Mouse (Mus musculus) MEL (cell line): Measurements from ENCODE around the gene Zfp362.

Experiments
- CTCF ChIP-seq, 3 experiments: IDR thresholded peaks in 2 of 3; conservative IDR thresholded peaks in 1 of 3; 2 replicates each; pipeline ENCODE4 v1.5.1; 2011 to 2012; ENCODE audit warnings: low read length in 3 of 3, low read depth in 2 of 3, mild to moderate bottlenecking in 2 of 3, improper control_type of control experiment in 1 of 3, inconsistent platforms in 1 of 3, mixed read lengths in 1 of 3, moderate library complexity in 1 of 3; ENCODE audit not compliant: control insufficient read depth in 1 of 3, insufficient read depth in 1 of 3, poor library complexity in 1 of 3, severe bottlenecking in 1 of 3
- GABPA ChIP-seq: IDR thresholded peaks from 2 replicates; pipeline ENCODE4 v1.6.1; 2012; ENCODE audit warnings: low read depth, mild to moderate bottlenecking, inconsistent platforms, low read length, improper control_type of control experiment, moderate library complexity
- POLR2A ChIP-seq, 2 experiments: IDR thresholded peaks; 2 replicates each; pipeline ENCODE4 v1.6.1; 2011 to 2012; ENCODE audit warnings: low read length in 2 of 2, mild to moderate bottlenecking in 2 of 2, control low read depth in 1 of 2, improper control_type of control experiment in 1 of 2, low read depth in 1 of 2, moderate library complexity in 1 of 2; ENCODE audit not compliant: control insufficient read depth in 1 of 2, insufficient read depth in 1 of 2, poor library complexity in 1 of 2
- TAL1 ChIP-seq: IDR thresholded peaks from 2 replicates; pipeline ENCODE4 v1.6.1; 2012; ENCODE audit warnings: mild to moderate bottlenecking, inconsistent platforms, low read length, moderate library complexity, mixed read lengths

DNA sequence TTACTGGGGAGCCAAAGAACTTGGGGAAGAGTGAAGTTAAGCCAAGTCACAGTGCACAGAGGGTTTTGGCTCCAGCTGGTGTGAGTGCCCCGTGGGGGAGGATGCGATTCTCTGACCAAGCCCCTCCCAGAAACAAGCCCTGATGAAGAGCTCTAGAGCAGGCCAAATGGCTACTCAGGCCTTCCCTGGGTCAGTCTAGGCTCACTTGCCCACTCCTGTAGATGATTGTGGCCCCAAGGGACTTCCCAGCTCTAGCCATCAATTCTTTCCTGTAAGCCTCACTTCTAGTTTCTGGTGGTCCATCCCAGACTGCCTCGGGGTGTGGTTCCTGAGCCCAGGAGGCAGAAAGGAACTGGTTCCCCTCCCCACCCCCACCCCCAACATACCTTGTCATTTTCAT lies 50.8 kb downstream of the Zfp362 start, which contains the start of gene A3galt2:
- TF ChIP-seq POLR2A (IDR thresholded peaks at IDR 0.05; ENCODE audit: control insufficient read depth in 1 of 2, insufficient read depth in 1 of 2, low read depth in 1 of 2, low read length in 2 of 2, poor library complexity in 1 of 2) (no peak), CTCF (IDR thresholded peaks at IDR 0.05 in 2 of 3, conservative IDR thresholded peaks at IDR 0.05 in 1 of 3; ENCODE audit: control insufficient read depth in 1 of 3, insufficient read depth in 1 of 3, low read depth in 2 of 3, low read length in 3 of 3, poor library complexity in 1 of 3, severe bottlenecking in 1 of 3) (no peak), TAL1 (no peak), GABPA (no peak)
